Mouse (Mus musculus) heart, adult 11 months (tissue): ENCODE data around the gene Cpne8.
A peak's percentile ranks its signal among the peaks of the same experiment; 100 is the strongest.

Source experiments
- DNase-seq: peaks from one replicate; pipeline ENCODE4 v3.0.0; 2022

Gene Cpne8

DNA sequence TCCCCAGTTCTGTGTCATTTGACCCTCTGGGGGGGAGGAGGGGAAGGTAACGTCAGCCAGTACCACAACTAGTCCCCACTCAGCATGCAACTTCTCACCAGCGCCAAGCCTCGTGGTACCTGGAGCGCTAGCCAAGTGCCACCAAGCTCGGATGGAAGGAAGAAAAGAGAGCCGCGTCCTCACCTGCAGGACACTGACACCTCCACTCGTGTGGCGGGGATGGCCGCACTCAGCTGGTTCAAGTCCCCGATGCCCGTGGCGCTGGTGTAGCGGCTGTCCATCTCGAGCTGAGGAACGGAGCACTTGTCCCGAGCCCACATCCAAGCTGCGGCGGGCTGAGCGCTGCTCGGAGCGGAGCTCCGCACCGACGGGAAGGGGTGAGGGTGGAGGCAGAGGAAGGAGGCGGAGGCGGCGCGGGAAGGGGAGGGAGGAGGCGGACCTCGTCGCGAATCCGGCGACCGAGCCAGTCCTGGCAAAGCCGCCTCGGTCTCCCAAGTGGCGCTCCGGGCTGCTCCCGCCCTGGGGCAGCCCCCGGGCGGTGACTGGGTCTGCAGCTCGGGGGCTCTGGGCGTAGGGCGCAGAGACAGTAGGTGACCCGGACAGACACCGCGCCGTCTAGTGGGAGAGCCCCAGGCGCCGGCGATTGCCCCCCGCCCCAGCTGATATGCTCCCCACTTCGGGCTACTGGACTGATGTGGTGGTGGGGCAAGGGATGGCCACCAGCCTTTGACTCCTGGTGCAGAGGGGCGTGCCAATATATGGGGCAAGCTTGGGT lies at the start of gene Cpne8:
Gene Cpne8 (minus strand): TSS at position 448 of the 775 bp plus-strand sequence.
- DNase-seq: peak; percentile 99

- DNase-seq: no peak
These were observed 38.5 kb upstream of the Cpne8 start for GRCm38 (mm10) chr15:90717717-90718116.

- DNase-seq: no peak
These were observed 30.1 kb upstream of the Cpne8 start for GRCm38 (mm10) chr15:90709296-90709695.

GRCm38 (mm10) chr15:90704314-90704713 lies 25.1 kb upstream of the Cpne8 start:
- DNase-seq: no peak

GRCm38 (mm10) chr15:90703502-90704232 lies 24.4 kb upstream of the Cpne8 start:
- peak; percentile 40 for DNase-seq

GRCm38 (mm10) chr15:90686770-90687169 lies 7.5 kb upstream of the Cpne8 start:
- DNase-seq: no peak

- peak; percentile 95 for DNase-seq
These were observed 738 bp upstream of the Cpne8 start for GRCm38 (mm10) chr15:90679760-90680579.

GRCm38 (mm10) chr15:90678488-90678887 lies 744 bp downstream of the Cpne8 start:
- DNase-seq: peak; percentile 98

GRCm38 (mm10) chr15:90669494-90669893 lies 9.7 kb downstream of the Cpne8 start:
- peak; percentile 46 for DNase-seq

- DNase-seq: peak; percentile 79
These were observed 12.3 kb downstream of the Cpne8 start for GRCm38 (mm10) chr15:90666893-90667292.

DNA sequence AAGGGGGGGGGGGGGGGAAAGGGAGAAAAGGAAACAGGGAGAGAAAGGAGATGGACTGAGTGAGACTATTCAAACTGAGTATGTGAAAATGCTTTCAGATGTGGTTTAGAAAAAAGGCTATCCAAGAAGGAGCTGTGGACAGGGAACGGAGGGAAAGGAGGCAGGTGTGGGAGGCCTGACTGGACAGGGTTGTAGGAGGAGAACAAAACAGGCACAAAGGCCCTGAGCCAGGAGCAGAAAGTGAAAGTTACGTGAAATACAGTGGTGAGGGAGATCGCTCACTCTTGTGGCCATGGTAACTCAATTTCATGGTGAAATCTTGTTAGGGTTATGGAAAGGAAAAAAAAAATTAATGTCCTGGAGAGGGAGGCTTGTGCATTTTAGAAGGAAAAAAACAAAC lies 14.6 kb downstream of the Cpne8 start:
- DNase-seq: peak; percentile 85

- peak; percentile 52 for DNase-seq
These were observed 15.6 kb downstream of the Cpne8 start for GRCm38 (mm10) chr15:90663631-90664030.

- no peak for DNase-seq
These were observed 18.5 kb downstream of the Cpne8 start for GRCm38 (mm10) chr15:90660723-90661122.

- DNase-seq: peak; percentile 31
These were observed 21.2 kb downstream of the Cpne8 start for GRCm38 (mm10) chr15:90658053-90658452.

DNA sequence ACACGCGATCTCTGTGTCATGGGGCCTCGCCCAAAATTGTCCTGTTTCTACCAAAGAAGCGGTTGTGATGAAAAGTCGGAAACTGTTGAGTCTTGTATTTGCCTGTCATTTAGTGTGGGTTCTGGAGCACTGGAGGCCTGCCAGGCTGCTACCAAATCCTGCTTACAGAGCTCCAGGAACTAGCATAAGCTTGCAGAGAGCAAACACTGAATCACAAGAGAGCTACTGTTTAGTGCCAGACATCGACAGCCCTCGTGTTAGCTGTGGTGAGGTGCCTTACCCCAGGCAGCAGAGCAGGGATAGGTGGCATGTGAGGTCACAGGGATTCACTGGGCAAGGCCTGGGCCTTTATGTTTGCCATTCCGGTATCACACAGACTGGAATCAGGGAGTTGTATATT lies 22.7 kb downstream of the Cpne8 start:
- DNase-seq: peak; percentile 66

GRCm38 (mm10) chr15:90647011-90647577 lies 32.1 kb downstream of the Cpne8 start:
- no peak for DNase-seq

GRCm38 (mm10) chr15:90646326-90646725 lies 32.9 kb downstream of the Cpne8 start:
- no peak for DNase-seq

DNA sequence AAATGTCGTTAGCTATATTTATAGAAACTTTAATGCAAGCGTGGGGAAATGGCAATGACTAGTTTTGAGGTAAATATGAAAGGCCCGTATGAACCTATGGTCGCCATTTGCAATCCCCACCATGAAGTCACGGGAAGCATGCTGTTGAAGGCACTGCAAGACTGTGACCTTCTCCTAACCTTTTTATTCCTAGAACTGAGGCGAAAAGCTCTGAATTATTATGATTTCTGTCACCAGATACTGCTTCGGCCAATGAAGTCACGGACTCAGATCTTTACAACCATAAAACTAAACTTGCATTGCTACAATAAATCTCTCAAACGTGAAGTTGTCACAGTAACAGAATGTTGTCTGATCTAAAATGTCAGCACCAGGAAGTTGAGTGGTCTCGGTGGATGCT lies 33.4 kb downstream of the Cpne8 start:
- DNase-seq: no peak

GRCm38 (mm10) chr15:90624201-90624600 lies 55.0 kb downstream of the Cpne8 start:
- no peak for DNase-seq

DNA sequence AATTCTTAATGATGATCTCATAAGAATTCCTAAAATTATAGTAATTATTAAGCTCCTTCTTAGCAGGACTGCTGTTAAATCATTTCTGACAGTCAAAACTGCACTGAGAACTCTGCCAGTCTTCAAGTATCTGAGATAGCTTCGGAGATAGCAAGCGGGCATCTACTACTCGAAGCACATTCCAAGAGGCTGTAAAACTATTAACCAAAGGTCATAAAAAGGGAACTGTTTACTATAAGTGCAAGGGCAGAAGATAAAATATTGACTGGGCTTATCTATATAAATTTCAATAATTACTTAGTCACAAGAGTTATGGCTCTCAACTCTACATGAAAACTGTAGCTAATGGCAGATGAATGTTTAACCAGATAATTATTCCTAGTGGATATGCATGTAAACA lies 57.2 kb downstream of the Cpne8 start:
- DNase-seq: no peak

DNA sequence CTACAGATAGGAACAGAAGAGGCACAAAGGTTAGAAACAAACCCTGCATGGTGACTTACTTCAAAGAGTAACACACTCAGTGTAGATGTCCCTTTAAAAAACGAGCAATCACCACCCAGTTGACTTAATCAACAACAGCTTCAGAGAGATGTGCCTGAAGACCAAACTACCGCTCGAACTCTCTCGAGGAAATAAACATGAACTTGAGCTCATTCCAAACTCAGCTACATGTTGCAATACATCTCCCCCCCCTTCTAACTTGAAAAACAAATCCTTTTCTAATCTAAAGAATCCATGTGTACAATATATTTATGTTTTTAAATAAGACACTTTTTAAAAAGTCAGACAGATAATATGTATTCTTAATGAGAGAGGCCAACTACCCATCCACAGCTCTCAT lies 59.5 kb downstream of the Cpne8 start:
- no peak for DNase-seq

DNA sequence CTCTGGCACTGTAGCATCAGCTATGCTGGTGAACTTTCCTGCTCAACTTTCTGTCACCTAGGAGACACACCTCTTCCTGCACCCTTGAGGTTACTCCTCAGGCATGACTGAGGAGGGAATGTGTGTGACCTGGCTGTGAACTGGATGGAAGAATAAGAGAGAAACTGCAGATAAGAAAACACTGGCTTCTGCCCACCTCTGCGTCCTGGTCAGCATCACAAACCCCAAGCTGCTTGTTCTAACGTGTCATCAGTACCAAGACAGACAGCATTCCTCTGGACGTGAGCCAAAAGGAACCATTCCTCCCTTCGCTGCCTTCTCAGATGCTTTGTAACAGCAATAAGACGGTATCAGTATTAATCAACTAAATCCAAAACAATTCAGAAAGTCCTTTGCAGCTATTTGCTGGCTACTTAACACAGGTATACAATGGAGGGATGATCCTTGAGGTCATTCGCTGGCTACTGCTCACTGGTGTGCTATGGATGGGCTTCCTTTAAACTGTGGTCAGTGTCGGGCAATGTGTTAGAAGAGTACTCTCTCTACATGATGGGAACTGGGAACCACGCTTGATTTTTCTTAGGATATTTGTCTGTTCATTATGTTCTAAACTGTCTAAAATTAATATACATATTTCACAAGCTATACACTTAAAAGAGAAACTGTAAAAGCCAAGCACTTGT lies 63.0 kb downstream of the Cpne8 start:
- no peak for DNase-seq
